Mouse (Mus musculus) erythroblast, embryonic 14.5 days (primary cell): ENCODE results near the gene Dmrta2. TPM values are rescaled to one million over a fixed set of nuclear protein-coding genes. Genes with fewer than 3 reads are reported as not detected.

Experiments used
- H3K27me3 ChIP-seq: 2 replicates; pipeline ENCODE4 v1.6.1; 2012; ENCODE audit warnings: inconsistent platforms; ENCODE audit not compliant: control insufficient read depth
- H3K36me3 ChIP-seq: 2 replicates; pipeline ENCODE4 v1.6.1; 2012; ENCODE audit warnings: mild to moderate bottlenecking, inconsistent platforms; ENCODE audit not compliant: control insufficient read depth
- H3K4me1 ChIP-seq: 2 replicates; pipeline ENCODE4 v1.6.1; 2012; ENCODE audit warnings: inconsistent platforms; ENCODE audit not compliant: control insufficient read depth
- H3K4me3 ChIP-seq: replicated peaks from 2 replicates; pipeline ENCODE3; 2012; ENCODE audit warnings: moderate library complexity, mild to moderate bottlenecking, inconsistent platforms
- H3K9me3 ChIP-seq: 2 replicates; pipeline ENCODE4 v1.6.1; 2012; ENCODE audit warnings: low read length, inconsistent platforms, mixed read lengths; ENCODE audit not compliant: control insufficient read depth
- GATA1 ChIP-seq: IDR thresholded peaks from 2 replicates; pipeline ENCODE4 v1.6.1; 2012; ENCODE audit warnings: low read length, inconsistent platforms, mixed read lengths
- TAL1 ChIP-seq: IDR thresholded peaks from 3 replicates; pipeline ENCODE4 v1.6.1; 2012; ENCODE audit warnings: low read length, inconsistent platforms, mixed read lengths
- polyA plus RNA-seq: library from polyadenylated mRNA; stranded (reverse); fragments of >175 nt; gene quantifications from 2 replicates; pipeline ENCODE4 v1.2.3, GENCODE M21; 2012

Dmrta2 gene
- polyA plus RNA-seq, 1 experiment: 0.09 TPM

DNA sequence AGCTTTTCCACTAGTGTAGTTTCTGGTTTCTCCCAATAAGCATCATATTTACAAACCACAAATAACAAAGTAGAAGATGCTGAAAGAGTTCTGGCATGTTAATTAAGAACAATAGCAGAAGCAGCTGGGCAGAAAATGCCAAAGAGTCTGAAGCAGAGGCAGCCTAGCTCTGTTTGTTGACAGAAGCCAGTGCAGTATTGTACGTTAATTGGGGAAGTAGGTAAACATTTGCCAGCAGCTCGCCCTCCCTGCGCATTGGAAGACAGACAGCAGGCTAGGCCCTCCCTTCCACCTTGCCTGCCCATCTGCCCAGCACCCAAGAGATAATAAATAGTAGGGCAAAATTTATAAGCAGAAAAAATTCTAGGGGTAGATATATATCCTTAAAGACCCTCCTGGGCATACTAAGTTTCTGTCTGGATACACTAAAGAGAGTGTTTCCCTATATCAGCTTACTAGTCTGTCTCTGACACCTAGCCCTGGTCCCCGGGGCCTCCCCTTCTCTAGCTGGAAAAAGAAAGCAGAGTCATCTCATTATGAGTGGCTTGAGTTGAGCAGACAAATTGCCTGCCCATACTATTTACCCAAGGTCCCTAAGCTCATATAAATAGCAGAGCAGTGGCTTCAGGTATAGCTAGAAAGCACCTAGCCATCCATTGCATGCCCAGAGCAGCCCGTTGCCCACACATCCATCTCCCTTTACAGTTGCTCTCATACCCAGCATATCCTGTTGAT is 17.5 kb upstream of the Dmrta2 start:
- H3K9me3 ChIP-seq: no peaks in the 10 kb centered on the region
- no peak overlapping the region for H3K4me3 ChIP-seq
- peaks cover 28% of the 10 kb centered on the region for H3K36me3 ChIP-seq
- no peaks in the 10 kb centered on the region for H3K27me3 ChIP-seq
- H3K4me1 ChIP-seq: peaks cover 4% of the 10 kb centered on the region
- TF ChIP-seq TAL1 (no peak), GATA1 (no peak)

DNA sequence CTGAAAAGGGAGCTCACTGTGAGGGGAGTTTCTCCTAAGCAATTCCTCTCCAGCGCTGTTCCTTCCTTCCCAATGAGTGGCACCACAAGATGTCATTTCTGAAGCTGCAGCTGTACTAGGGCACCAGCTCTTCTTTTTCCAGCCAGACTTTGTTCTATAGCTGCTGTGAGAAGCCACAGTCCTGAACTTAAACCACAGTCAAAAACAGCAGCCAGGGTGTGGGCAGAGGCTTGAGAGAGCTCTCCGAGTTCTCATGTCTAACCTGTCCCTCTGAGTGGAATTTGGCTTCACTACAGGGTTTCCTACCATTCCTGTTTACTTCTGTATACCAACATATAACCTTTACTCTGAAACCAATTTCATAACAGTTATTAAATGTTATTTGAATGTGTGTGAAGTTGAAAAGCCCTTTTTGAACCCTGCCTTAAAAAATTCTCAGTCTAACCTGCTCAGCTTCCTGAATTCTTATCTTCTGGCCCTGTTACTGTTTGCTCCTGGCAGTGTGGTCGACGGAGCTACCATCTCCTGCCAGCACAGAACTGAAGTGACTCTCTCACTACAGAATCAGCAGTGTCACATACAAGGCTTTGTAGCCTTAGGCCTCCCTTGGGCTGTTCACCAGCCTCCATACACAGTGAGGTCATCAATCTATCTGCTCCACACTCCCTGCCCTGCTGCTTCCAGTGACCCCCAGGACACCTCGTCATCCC is 14.1 kb upstream of the Dmrta2 start:
- Histone ChIP-seq H3K27me3 (no peaks in the 10 kb centered on the region), H3K4me3 (no peak overlapping the region), H3K4me1 (peaks cover 4% of the 10 kb centered on the region), H3K36me3 (peaks cover 22% of the 10 kb centered on the region), H3K9me3 (no peaks in the 10 kb centered on the region)
- TF ChIP-seq GATA1 (no peak), TAL1 (no peak)

DNA sequence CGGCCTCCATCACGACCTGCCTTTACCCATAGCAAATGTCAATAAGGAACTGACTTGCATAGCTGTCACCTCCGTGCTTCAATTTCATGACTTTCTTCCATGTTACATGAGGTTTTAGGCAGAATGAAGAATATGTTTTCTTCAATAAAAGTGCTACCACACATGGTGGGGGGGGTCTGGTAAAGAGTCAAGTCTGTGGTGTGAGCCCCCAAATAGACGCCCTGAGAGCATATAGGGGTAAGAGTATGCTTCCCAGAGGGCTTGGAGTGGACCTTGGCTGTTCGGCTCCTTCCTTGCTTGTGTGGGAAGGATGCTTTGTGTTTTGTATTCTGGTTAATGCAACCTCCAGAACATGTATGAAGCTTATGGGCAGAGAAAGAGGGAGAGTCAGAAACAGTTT is 8.3 kb upstream of the Dmrta2 start:
- H3K4me1 ChIP-seq: peaks cover 3% of the 10 kb centered on the region
- no peak overlapping the region for H3K4me3 ChIP-seq
- no peaks in the 10 kb centered on the region for H3K9me3 ChIP-seq
- H3K27me3 ChIP-seq: peaks cover 47% of the 10 kb centered on the region
- TF ChIP-seq TAL1 (no peak), GATA1 (no peak)
- peaks cover 2% of the 10 kb centered on the region for H3K36me3 ChIP-seq

DNA sequence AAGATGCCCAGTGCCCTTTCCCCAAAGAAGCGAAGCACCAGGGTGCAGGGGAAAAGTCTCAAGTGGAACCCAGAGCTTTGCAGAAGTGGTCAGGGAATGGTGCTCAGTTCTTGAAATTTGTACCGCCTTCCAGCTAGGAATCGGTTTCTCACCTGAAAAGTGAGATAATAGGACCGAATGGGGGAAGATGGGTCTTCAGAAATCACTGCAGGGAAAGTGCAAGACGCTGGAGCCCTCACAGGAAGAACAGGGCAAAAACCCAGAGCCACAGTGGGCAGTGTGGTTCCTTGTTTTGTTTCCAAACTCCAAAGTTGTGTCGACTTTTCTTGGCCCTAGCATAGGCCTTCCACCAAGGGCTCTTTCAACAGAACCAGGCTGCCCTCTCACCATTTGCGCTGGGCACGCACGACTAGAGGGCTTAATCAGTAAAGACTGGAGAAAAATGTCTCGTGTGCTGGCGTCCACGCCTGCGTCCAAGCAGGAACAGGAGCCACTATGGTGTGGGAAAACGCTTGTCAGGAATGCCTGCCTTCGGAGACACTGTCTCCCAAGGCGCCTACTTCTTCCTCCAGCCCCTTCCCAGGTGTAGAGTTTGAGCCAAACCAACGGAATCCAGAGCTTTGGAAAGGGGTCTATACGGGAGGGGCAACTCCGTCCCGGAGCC is 3.7 kb upstream of the Dmrta2 start:
- Histone ChIP-seq H3K9me3 (peaks cover 5% of the 10 kb centered on the region; the same call in 1 of the 2 replicates), H3K36me3 (no peaks in the 10 kb centered on the region), H3K4me1 (no peaks in the 10 kb centered on the region), H3K4me3 (no peak overlapping the region), H3K27me3 (peaks cover 92% of the 10 kb centered on the region)
- TF ChIP-seq TAL1 (no peak), GATA1 (no peak)

DNA sequence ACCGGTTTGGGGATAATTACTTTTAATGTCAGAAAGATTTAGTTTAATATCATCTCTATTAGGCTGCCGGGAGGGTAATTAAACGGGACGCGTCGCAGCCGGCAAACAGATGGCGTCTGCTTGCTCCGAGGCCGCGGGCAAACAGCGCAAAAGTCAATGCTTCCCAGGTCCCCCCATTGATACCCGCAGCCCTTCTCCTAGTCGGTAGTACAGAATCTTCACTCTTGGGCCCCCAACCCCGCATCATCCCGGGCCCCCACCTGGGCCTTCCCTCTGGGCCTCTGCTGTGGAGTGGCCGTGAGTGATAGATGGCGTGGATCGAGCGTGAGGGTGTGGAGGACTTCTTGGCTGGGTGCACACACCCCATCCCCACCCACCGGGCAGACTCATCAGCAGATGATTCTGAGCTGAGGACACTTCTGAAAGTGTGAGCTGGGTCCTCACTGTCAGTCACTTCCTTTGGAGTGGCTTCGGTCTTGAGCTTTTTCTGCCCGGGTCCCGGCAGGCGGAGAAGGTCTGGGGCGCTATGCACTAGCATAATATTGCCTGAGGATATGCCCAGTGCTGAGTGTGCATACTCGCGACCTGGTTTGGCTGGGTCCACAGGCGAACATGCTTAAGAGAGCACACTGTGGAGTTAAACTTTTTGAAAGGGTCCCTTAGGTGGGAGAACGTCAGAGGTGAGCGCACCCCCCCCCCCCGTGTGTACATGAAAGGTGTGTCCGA is 3.0 kb upstream of the Dmrta2 start:
- Histone ChIP-seq H3K9me3 (peaks cover 6% of the 10 kb centered on the region; the same call in 1 of the 2 replicates), H3K36me3 (no peaks in the 10 kb centered on the region), H3K27me3 (peaks cover 96% of the 10 kb centered on the region), H3K4me3 (no peak overlapping the region), H3K4me1 (no peaks in the 10 kb centered on the region)
- TF ChIP-seq GATA1: no peak
- TF ChIP-seq TAL1: no peak

DNA sequence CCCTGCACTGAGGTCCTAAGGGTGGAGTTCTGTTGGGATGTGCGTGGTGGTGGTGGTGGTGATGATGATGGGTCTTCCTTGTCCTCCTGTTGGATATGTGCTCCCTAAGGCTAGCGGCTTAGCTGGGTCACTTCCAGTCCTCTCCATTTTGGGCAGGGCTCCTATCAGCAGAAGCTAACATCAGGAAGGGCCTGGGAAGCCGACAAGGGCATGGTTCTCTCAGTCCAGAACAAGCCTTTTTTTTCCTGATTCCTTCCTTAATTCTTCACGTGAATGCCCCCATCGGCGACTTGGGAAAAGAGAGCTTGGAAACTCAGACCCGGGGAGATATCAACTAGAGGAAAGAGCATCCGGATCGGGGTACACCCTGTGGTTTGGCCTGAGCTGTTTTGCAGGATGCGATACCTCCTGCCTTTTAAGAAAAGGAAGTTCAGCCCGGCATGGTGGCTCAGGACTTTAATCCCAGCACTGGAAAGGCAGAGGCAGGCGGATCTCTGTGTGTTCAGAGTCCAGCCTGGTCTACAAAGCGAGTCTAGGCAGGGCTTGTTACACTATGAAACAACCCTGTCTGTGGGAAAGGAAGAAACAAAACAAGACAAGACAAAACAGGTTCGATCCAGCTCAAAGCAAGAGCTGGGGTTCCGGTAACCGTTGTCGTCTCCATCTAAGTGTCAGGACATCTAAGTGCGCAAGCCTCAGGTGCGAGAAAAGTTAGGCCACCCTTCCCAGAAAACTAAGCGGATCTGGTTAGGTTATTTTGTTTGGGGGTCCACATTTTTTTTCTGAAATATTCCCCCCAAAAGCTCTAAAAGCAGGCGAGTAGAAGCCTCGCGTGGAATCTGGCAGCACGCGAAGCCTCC is 2.2 kb upstream of the Dmrta2 start:
- H3K27me3 ChIP-seq: peaks cover 100% of the 10 kb centered on the region
- H3K4me1 ChIP-seq: no peaks in the 10 kb centered on the region

DNA sequence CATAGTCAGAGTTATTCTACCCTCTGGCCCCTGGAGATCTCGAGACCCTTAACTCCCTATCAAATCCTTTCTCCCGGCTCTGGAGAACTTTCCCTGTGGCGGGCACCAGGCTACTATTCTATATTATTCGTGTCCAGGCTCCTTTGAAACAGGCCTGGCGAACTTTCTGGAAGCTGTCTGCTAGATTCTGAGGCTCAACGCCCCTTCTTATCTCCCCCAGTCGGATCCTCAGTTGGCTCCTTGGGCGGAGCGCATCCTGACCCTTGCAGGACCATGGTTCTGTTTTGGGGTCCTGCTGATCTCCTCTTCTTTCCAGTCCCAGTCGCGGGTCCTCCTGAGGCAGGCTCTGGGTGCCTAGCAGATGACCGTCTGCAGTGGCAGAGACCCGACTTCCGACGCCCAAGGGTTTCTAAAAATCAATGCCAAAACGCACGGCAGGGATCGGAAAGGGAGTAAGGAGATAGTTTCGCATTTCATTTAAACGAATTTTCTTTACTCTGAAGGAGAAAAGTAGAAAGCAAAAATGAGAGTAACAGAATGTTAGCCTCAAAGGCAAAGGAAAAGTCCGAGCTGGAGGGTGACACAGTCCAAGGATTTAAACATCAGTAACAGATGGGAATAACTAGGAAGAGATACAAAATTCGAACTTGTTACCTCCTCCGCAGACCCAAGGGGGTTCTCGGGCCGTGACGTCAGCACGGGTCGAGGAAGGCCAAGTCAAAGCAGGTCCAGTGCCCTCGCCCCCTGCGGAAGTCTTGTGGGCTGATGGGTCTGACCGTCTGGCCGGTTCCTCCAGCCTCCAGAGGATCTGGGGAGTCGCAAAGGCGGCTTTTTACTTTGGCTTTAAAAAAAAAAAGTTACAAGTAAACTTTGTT is 1.3 kb upstream of the Dmrta2 start:
- peaks cover 9% of the 10 kb centered on the region; the same call in 1 of the 2 replicates for H3K9me3 ChIP-seq
- no peaks in the 10 kb centered on the region for H3K4me1 ChIP-seq
- TF ChIP-seq GATA1 (no peak), TAL1 (no peak)
- H3K36me3 ChIP-seq: no peaks in the 10 kb centered on the region
- H3K4me3 ChIP-seq: no peak overlapping the region
- peaks cover 100% of the 10 kb centered on the region for H3K27me3 ChIP-seq

More for the DNA sequence above, 2.2 kb upstream of the Dmrta2 start:
- no peak for TF ChIP-seq TAL1
- TF ChIP-seq GATA1: no peak
- H3K4me3 ChIP-seq: no peak overlapping the region
- H3K9me3 ChIP-seq: peaks cover 9% of the 10 kb centered on the region; the same call in 1 of the 2 replicates
- no peaks in the 10 kb centered on the region for H3K36me3 ChIP-seq
